Mouse (Mus musculus) megakaryocyte, embryonic 14.5 days (primary cell): Measurements from ENCODE around the gene Cherp.

ENCODE experiments used
- FLI1 ChIP-seq: IDR thresholded peaks from 2 replicates; pipeline ENCODE4 v1.6.1; 2012; ENCODE audit warnings: low read length, inconsistent platforms, mixed read lengths
- GATA1 ChIP-seq: IDR thresholded peaks from 3 replicates; pipeline ENCODE4 v1.6.1; 2012; ENCODE audit warnings: mixed read lengths, low read length, inconsistent platforms, borderline replicate concordance

DNA sequence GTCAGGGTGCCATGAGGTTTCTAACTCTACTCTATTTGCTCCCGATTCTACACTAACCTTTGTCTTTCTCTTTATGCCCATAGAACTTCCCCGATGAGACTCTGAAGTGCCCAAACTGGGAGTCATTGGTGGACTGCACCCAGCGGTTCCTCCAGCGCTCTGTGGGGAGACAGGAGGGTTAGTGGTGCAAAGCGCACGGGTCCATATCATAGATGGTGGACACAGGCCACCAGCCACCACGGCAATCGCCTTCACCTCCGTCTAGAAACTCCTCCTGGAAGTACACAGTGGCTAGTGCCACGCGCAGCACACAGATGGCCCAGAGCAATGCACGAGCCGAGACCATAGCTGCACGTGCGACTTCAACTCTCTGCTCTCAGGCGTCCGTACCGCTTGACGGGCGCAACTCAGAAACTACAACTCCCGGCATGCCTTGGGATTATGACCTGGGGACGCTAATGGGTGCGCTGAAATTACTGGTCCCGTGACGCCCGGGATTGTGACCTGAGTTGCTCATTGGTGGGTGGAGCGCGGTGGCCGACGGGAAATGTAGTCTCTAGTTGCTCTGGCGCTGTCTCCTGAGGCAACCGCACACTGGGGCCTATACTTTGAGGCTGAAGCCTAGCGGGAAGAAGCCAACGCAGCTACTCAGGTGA, 31.6 kb downstream of the Cherp start, which contains the start of the genes Calr3 and 1700030K09Rik:
- no peak for TF ChIP-seq FLI1
- no peak for TF ChIP-seq GATA1
